Mouse (Mus musculus): ENCODE measurements at regions not wholly inside any gene's neighbourhood (a gene's known extent, or its start where the extent isn't known, plus 50 kb on each side); places are given as distances from the start of the nearest gene placed in this dataset.

GRCm38 (mm10) chr13:84345791-84346511 lies 123.9 kb downstream of the Tmem161b start:
- peak; percentile 34 for DNase-seq (ENCODE audit: low read depth, low spot score)

- no peak for DNase-seq (ENCODE audit: low read depth, low spot score)
Measured at GRCm38 (mm10) chr13:84346569-84346968, 124.5 kb downstream of the Tmem161b start.

GRCm38 (mm10) chr13:84347181-84347913 lies 125.3 kb downstream of the Tmem161b start:
- DNase-seq (ENCODE audit: low read depth, low spot score): no peak

DNA sequence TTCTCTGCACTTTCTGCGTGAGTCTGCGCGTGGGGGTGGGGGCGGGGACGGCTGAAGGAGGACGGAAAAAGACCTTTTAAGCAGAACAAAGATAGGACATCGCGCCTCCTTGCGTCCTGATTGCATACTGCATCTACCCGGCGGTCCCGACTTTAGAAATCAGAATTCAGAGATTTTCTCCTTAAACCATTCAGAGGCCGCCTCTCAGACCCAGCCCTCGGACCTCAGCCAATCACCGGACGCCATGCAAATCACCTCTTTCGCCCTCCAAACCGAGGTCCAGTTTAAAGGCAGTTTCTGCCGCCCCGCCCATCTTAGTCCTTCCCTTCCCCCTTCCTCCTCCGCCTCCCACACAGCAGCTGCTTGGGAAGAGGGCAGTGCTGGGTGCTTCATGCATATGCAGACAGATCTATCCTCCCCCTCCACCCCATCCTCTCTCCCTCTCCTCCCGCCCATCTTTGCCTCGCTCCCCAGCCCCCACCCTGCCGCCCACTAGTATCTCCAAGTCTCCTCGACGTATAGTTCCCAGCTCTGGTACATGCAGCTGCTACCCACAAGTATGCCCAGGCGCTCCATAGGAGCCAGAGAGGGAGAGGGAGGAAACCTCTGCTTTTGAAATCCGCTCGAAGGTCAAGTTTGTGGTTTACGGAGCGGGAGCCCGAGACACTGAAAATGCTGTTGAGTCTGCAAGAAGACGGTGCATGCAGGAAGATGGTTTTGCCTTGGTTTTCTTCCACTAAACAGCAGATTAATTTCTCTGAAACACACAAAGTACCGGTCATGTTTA lies 126.0 kb downstream of the Tmem161b start:
- peak; percentile 98 for DNase-seq (ENCODE audit: low read depth, low spot score)

- DNase-seq (ENCODE audit: low read depth, low spot score): no peak
Measured at GRCm38 (mm10) chr13:84348701-84348975, 126.5 kb downstream of the Tmem161b start.

DNA sequence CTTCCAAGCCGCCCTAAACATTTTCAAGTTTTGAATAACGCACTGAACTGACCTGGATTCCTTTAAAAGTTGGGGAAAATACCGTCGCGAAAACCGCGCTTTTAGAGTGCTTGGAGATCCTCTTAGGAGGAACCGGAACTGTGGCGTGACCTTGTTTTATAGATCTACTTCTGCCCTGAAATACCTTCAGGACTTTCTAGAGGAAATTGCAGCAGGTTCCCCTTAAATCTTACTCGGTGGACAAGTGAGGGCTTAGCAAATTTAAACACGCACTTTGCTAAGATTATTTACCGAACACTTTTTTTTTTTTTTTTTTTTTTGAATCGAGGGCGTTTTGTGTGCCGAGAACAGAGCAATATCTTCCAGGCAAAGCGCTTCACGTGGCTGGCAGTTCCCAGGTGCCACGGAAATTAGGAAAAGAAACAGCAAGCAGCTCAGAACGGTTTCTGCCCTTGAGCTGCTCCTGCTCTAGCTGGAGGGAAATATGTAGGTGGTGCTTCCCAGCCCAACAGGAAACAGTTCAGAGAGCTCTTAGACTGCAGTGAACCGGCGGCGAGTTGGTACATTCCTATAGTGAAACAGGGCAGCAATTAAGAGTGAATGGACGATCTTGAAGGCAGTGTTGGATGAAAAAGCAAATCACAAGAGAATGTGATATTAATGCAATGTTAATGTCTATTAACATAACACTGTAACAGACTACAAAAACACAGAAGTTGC lies 127.1 kb downstream of the Tmem161b start:
- peak; percentile 44 for DNase-seq (ENCODE audit: low read depth, low spot score)

DNA sequence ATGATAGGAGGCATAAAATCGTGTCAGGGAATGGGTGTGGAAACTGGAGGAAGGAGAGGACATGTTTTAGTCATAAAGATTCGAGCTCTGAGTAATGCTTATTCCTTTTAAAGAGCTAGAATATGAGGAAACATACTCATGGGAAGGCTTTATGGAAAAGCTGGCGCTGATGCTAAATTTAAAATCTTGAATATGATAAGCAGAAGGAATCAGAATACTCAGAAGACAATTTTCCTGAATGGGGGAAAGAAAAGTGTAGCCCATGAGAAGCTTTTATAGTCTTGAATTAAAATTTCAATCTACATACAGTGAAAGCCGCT lies 127.6 kb downstream of the Tmem161b start:
- DNase-seq (ENCODE audit: low read depth, low spot score): no peak

GRCm38 (mm10) chr13:84350791-84351190 lies 128.7 kb downstream of the Tmem161b start:
- DNase-seq (ENCODE audit: low read depth, low spot score): no peak

GRCm38 (mm10) chr13:84356455-84356854 lies 134.4 kb downstream of the Tmem161b start:
- peak; percentile 51 for DNase-seq (ENCODE audit: low read depth, low spot score)

- no peak for DNase-seq (ENCODE audit: low read depth, low spot score)
Measured at GRCm38 (mm10) chr13:84360536-84360935, 138.4 kb downstream of the Tmem161b start.

GRCm38 (mm10) chr13:84364069-84364468 lies 142.0 kb downstream of the Tmem161b start:
- no peak for DNase-seq (ENCODE audit: low read depth, low spot score)

- no peak for DNase-seq (ENCODE audit: low read depth, low spot score)
Measured at GRCm38 (mm10) chr13:84365503-84365902, 143.4 kb downstream of the Tmem161b start.

DNA sequence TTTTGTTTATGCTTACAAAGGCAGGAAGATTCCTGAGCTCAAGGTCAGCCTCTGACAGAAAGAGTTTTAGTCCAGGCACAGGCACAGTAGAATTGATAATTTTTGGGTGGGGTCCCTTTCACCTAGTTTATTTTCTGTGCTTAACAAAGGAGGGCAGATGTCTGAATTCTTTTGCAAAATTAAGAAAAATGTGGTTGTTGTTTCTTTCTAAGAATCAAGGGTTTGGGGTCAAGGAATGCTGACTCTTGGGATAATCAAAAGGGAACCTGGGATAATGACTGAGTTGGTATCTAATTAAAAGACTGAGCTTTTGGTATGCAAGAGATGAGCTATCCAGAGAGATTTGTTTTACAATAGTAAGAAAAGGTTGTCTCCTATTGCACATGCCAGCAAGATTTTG lies 143.9 kb downstream of the Tmem161b start:
- DNase-seq (ENCODE audit: low read depth, low spot score): no peak

GRCm38 (mm10) chr13:84366839-84367238 lies 144.7 kb downstream of the Tmem161b start:
- no peak for DNase-seq (ENCODE audit: low read depth, low spot score)

GRCm38 (mm10) chr13:84368225-84368624 lies 146.1 kb downstream of the Tmem161b start:
- DNase-seq (ENCODE audit: low read depth, low spot score): no peak

DNA sequence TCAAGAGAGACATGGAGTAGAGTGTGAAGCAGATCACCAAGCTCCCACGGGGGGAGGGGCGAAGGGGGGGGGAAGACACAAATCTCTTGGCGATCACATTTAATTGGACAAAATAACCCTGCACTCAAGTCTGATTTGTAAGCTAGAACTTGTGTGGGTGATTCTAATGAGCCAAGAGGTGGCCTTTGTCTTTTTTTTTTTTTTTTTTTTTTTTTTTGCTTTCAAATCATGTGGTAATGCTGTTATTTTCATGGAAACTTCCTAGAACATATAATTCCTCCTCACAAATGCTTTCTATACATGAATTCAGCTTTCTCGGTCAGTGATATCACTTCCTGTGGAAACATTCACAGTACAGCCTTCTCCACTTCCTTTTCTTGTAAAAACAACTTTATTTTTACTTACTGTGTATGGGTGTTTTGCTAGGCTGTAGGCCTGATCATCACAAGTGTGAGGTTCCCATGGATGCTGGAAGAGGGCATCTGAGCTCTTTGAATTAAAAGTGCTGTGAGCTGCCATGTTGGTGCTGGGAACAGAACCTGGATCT lies 152.7 kb downstream of the Tmem161b start:
- DNase-seq (ENCODE audit: low read depth, low spot score): no peak

DNA sequence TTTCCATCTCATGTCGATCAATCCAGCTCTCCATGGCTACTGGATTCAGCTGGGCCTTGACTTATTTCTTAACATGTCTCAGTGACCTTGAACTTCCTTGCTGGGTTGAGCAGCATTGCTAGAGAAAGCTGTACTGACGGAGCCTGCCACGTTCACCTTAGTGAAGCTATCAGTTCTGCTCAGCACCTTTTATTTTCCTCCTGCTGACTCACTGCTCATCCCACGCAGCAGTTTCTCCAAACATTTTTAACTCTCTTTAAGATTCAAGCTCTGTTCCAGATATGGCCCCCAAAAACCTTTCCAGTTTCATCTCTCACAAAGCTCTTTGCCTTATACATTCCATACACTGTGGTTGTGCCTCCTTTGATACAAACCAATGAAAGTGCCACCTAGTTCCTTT lies 153.8 kb downstream of the Tmem161b start:
- no peak for DNase-seq (ENCODE audit: low read depth, low spot score)

DNA sequence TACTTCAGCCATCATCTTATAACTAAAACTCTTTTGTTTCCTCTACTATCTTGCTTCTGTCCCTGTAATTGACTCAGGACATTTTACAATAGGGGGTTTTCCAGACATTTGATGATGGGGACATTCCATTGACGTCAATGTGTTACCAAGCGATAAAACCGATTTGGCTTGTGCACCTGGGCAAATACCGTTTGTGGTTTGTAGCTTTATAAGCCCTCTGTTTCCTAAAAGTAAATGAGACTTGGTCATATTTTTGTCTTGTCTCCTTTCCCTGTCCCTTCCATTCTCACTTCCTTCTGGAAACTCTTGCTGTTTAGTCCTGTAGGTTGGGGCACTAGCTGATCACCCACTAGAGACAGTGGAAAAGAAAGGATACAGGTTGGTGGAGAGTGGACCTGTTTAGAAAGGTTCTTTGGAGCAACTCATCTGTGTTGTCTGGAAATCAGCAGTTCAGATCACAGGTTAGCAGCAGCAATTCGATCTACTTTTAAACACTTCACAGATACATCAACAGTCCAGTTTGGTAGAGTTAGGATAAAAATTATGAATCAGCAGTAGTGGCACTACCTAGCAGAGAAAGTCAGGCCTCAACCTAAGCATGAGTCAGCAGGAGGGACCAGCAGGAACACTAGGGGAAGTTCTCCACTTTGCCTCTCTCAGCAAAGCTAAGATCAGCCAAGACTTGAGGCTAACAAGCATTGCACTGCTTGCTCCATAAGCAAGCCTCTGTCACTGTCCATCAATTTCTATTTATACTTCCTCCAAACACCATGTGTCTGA lies 156.6 kb downstream of the Tmem161b start:
- no peak for DNase-seq (ENCODE audit: low read depth, low spot score)

DNA sequence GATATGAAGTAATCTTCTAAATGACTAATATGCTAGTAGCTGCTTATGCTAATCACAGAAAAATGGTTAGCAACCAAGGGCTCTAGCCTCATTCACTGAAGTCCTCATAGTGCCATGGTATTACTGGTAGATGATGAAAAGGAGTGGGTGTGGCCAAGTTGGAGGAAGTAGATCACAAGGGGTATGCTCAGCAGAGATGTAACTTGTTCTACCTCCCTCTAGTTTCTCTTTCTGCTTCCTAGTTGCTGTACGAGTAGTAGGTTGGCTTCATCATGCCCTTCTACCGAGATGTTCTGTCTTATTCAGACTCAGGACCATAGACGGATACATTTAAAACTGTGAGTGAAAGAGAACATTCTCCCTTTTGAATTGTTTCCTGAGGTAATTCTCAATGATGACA lies 169.5 kb downstream of the Tmem161b start:
- DNase-seq (ENCODE audit: low read depth, low spot score): no peak

DNA sequence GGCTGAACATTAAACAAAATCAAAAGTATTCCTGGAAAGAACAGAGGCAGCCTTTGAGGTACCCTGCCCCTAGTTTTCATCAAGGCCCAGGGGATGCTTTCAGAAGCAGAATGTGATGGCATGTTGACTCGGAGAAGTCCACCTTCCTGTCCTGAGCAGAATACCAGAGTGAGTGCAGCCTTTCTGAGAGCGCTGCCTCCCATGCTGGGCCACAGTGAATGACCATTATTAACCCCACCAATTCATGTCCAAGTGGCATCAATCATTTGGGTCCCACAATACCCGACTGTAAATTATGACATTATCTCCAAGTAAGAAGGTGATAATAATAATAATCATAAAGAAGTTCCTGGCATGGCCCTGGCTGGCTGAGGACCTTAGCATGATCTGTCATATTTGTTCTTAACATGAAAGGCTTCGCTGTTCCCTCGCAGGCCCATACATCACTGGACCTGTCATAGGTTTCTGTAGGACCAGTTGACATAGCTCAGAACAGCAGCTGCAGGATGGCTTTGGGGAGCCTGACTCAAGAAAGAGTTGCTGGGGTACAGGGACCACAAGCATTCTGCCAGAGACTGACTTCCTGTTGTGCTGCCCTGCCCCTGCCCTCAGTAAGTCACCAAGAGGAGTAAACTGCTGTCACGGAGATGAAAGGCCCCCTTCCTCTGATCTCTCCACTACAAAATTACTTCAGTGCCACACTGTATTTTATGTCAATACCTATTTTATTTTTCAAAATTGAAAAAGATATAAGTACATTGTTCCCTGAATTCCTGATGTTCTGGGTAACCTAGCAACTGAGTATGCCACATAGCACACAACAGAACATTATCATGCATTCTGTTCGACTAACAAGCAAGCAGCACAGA lies 176.6 kb downstream of the Tmem161b start:
- DNase-seq (ENCODE audit: low read depth, low spot score): peak; percentile 63
